Mouse (Mus musculus): Measurements from ENCODE around the gene Abcc1. TPM values are rescaled to one million over a fixed set of nuclear protein-coding genes. Genes with fewer than 3 reads are reported as not detected.
A peak's percentile ranks its signal among the peaks of the same experiment; 100 is the strongest.

Abcc1 gene
- polyA plus RNA-seq, 1 experiment from 2014 or later = 4.9 TPM

- WGBS = 89% methylated on average over 2 of the region's 2 CpGs
- H3K36me3 ChIP-seq = peaks cover 4% of the 10 kb centered on the region; the same call in 1 of the 2 replicates
- no peaks in the 10 kb centered on the region for H3K9me3 ChIP-seq
- H3K27ac ChIP-seq = no peak overlapping the region
- no peak for DNase-seq (ENCODE audit: low spot score)
- H3K4me3 ChIP-seq = no peak overlapping the region
- no peaks in the 10 kb centered on the region for H3K27me3 ChIP-seq (ENCODE audit: insufficient read depth, poor library complexity, severe bottlenecking)
- H3K4me1 ChIP-seq = no peaks in the 10 kb centered on the region
Observed at GRCm38 (mm10) chr16:14462535-14462934, 101.2 kb downstream of the Abcc1 start.

DNA sequence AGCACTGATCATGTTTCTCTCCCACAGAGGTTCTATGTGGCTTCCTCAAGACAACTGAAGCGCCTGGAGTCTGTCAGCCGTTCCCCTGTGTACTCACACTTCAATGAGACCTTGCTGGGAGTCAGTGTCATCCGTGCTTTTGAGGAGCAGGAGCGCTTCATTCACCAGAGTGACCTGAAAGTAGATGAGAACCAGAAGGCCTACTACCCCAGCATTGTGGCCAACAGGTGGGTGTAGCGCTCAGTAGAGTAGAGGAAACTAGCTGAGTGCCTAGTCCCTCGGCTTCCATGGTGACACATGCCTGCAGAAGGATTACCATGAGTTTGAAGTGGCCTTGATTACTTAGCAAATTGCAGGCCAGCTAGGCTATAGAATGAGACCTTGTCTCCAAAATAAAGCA is 103.7 kb downstream of the Abcc1 start:
- no peak overlapping the region for H3K4me3 ChIP-seq
- peak; percentile 60 for DNase-seq (ENCODE audit: low spot score)
- no peak overlapping the region for H3K27ac ChIP-seq
- 82% methylated on average over 6 of the region's 6 CpGs for WGBS
- H3K27me3 ChIP-seq (ENCODE audit: insufficient read depth, poor library complexity, severe bottlenecking) = no peaks in the 10 kb centered on the region
- H3K9me3 ChIP-seq = no peaks in the 10 kb centered on the region
- no peaks in the 10 kb centered on the region for H3K4me1 ChIP-seq
- H3K36me3 ChIP-seq = peaks cover 4% of the 10 kb centered on the region; the same call in 1 of the 2 replicates

DNA sequence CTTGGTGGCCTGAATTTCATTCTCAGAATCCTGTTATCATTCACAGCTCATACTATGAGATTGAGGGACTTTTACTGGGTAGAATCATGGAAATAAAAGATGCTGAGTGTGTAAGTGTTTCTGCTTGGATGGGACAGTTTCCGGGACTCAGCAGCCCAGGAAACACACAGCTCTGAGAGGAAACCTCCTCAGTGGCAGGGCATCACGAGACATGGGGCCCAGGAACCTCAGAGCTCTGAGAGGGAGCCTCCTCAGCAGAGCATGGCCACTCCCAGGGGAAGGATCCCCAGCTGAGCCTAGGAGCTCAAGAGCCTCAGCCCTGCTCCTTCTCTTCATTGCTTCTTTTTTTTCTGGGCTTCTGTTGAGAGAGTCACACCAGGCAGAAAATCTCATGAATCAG is 107.0 kb downstream of the Abcc1 start:
- peaks cover 5% of the 10 kb centered on the region; the same call in 1 of the 2 replicates for H3K36me3 ChIP-seq
- no peak overlapping the region for H3K4me3 ChIP-seq
- H3K9me3 ChIP-seq = no peaks in the 10 kb centered on the region
- no peaks in the 10 kb centered on the region for H3K27me3 ChIP-seq (ENCODE audit: insufficient read depth, poor library complexity, severe bottlenecking)
- no peaks in the 10 kb centered on the region for H3K4me1 ChIP-seq
- peak; percentile 57 for DNase-seq (ENCODE audit: low spot score)
- 80% methylated on average over 2 of the region's 2 CpGs for WGBS
- no peak overlapping the region for H3K27ac ChIP-seq

DNA sequence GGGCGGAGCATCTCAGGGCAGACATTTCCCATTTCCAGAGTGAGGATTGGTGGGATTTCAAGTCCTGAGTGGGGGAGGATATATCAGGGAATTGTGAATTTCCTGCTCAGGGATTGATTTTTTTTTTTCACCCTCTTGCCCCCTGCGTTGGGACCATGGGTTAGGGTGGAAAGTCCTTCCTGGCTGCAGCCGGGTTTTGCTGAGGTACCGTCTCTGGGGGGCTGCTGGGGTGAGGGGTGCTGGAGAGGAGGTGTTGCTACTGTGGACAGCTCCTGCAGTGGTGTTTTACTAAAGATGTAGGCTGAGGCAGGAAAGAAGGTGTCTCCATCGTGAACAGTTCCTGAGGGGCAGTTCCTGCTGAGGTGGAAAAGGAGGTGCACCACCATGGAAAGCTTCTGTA is 107.5 kb downstream of the Abcc1 start:
- H3K36me3 ChIP-seq = peaks cover 7% of the 10 kb centered on the region; the same call in 1 of the 2 replicates
- DNase-seq (ENCODE audit: low spot score) = peak; percentile 47
- H3K4me3 ChIP-seq = no peak overlapping the region
- no peaks in the 10 kb centered on the region for H3K4me1 ChIP-seq
- H3K27me3 ChIP-seq (ENCODE audit: insufficient read depth, poor library complexity, severe bottlenecking) = no peaks in the 10 kb centered on the region
- WGBS = 89% methylated on average over 5 of the region's 5 CpGs
- no peak overlapping the region for H3K27ac ChIP-seq
- no peaks in the 10 kb centered on the region for H3K9me3 ChIP-seq

DNA sequence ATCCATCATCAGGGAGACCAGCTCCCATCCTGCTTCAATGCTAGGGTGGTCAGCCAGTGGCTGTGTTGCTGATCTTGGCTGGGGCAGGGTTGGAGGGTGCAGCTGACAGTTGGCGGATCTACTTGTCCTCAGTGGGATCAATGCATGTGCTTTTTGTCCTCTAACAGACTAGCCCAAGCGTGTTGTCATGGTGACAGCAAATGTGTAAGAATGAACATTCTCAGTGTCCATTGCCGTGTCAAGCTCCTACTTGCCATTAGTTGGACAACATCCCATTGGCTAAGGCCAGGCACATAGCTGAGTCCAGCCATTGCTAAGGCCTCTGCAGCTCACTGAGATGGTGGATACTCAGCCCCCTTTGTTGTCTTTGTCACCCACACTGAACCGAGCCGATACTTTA is 110.8 kb downstream of the Abcc1 start:
- Histone ChIP-seq H3K9me3 (no peaks in the 10 kb centered on the region), H3K4me1 (no peaks in the 10 kb centered on the region), H3K4me3 (no peak overlapping the region), H3K36me3 (0 out of 2 replicates have a peak, but pooled peaks cover 5% of the 10 kb centered on the region), H3K27ac (no peak overlapping the region), H3K27me3 (ENCODE audit: insufficient read depth, poor library complexity, severe bottlenecking) (no peaks in the 10 kb centered on the region)
- peak; percentile 71 for DNase-seq (ENCODE audit: low spot score)
- WGBS = 81% methylated on average over 5 of the region's 5 CpGs

DNA sequence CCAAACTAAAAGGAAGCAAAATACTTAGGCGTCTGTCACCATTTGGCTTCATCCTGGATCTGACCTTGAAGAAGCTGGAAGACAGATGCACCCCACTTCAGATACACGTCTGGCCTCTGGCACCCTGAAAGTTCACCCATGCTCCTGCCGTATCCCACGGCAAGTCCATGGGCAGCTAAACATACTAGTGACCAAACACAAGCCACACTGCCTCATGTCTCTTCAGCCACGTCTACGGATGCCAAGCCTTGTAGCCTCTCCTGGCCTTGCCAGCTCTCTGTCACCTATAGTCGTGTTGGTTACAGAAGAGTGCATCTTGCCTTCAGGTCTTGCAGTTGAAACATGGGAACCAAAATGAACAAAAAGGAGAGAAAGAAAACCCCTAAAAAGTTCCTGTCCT is 112.3 kb downstream of the Abcc1 start:
- Histone ChIP-seq H3K36me3 (0 out of 2 replicates have a peak, but pooled peaks cover 5% of the 10 kb centered on the region), H3K9me3 (no peaks in the 10 kb centered on the region), H3K4me1 (no peaks in the 10 kb centered on the region), H3K4me3 (no peak overlapping the region), H3K27ac (no peak overlapping the region), H3K27me3 (ENCODE audit: insufficient read depth, poor library complexity, severe bottlenecking) (no peaks in the 10 kb centered on the region)
- 86% methylated on average over 7 of the region's 7 CpGs for WGBS
- peak; percentile 62 for DNase-seq (ENCODE audit: low spot score)

- Histone ChIP-seq H3K4me3 (no peak overlapping the region), H3K9me3 (no peaks in the 10 kb centered on the region), H3K27me3 (ENCODE audit: insufficient read depth, poor library complexity, severe bottlenecking) (no peaks in the 10 kb centered on the region), H3K27ac (no peak overlapping the region), H3K4me1 (no peaks in the 10 kb centered on the region), H3K36me3 (0 out of 2 replicates have a peak, but pooled peaks cover 5% of the 10 kb centered on the region)
- WGBS = 83% methylated on average over 2 of the region's 2 CpGs
- peak; percentile 41 for DNase-seq (ENCODE audit: low spot score)
Observed at GRCm38 (mm10) chr16:14475001-14475400, 113.6 kb downstream of the Abcc1 start.

DNA sequence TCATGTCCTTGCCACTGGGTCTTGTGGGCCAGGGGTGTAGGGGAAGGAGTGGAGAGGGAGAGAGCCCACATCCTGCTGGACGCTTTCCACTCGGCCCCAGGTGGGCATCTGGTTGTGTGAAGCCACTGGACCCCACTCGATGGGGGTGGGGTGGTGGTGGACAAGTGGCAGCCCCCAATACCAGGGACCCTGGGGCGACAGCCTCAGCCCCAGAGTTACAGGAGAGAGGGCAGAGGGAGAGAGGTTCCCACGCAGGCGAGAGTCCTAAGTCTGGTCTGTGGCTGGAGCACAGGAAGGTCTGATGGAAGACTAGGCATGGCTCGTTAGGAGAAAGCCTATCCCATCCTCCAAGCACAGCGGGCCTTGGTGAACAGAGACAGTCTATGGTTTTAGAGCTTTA is 114.7 kb downstream of the Abcc1 start:
- Histone ChIP-seq H3K4me1 (no peaks in the 10 kb centered on the region), H3K27me3 (ENCODE audit: insufficient read depth, poor library complexity, severe bottlenecking) (no peaks in the 10 kb centered on the region), H3K4me3 (no peak overlapping the region), H3K27ac (no peak overlapping the region), H3K9me3 (no peaks in the 10 kb centered on the region), H3K36me3 (0 out of 2 replicates have a peak, but pooled peaks cover 2% of the 10 kb centered on the region)
- peak; percentile 66 for DNase-seq (ENCODE audit: low spot score)
- 83% methylated on average over 8 of the region's 8 CpGs for WGBS

GRCm38 (mm10) chr16:14476701-14477400 is 115.5 kb downstream of the Abcc1 start:
- Histone ChIP-seq H3K27me3 (ENCODE audit: insufficient read depth, poor library complexity, severe bottlenecking) (no peaks in the 10 kb centered on the region), H3K36me3 (0 out of 2 replicates have a peak, but pooled peaks cover 2% of the 10 kb centered on the region), H3K4me3 (no peak overlapping the region), H3K27ac (no peak overlapping the region), H3K4me1 (no peaks in the 10 kb centered on the region), H3K9me3 (no peaks in the 10 kb centered on the region)
- 84% methylated on average over 9 of the region's 9 CpGs for WGBS
- peak; percentile 70 for DNase-seq (ENCODE audit: low spot score)

DNA sequence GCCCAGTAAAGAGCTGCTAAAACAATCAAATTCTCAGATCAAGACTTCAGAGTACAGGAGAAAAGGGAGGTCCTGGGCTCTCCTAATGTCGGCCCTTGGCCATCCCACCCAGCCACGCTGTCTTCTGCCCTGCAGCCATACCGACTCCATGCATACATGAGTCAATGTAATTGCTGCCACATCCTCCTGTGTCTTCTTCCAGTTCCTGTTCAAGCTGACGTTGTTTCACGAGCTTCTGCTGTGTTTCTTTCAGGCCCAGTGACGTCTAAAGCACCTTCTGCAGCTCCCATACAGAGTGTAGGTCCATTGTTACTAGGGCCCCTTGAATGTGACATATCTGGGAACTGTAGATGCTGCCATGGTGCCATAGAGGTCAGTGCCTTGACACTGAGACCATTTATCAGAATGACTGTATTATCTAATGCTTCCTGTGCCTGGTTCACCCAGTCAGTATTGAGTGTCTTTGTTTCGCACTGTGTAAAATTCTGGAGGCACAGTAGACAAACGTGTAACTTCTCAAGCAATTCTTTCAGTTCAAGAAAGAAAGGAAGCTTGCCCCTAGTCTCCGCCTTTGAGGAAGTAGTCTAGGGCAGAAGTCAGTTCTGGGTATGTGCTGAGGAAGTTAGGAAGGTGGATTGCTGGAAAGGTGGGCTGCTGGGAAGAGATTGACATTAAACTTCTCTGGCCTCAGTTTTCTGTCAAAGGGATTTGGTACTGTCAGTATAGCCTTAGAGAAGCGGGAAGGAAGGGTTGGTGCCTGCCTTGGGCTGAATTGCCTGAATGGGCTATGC is 116.3 kb downstream of the Abcc1 start:
- 0 out of 2 replicates have a peak, but pooled peaks cover 2% of the 10 kb centered on the region for H3K36me3 ChIP-seq
- DNase-seq (ENCODE audit: low spot score) = peak; percentile 48
- H3K27me3 ChIP-seq (ENCODE audit: insufficient read depth, poor library complexity, severe bottlenecking) = no peaks in the 10 kb centered on the region
- no peaks in the 10 kb centered on the region for H3K9me3 ChIP-seq
- WGBS = 65% methylated on average over 10 of the region's 10 CpGs
- no peaks in the 10 kb centered on the region for H3K4me1 ChIP-seq
- no peak overlapping the region for H3K27ac ChIP-seq
- H3K4me3 ChIP-seq = no peak overlapping the region

DNA sequence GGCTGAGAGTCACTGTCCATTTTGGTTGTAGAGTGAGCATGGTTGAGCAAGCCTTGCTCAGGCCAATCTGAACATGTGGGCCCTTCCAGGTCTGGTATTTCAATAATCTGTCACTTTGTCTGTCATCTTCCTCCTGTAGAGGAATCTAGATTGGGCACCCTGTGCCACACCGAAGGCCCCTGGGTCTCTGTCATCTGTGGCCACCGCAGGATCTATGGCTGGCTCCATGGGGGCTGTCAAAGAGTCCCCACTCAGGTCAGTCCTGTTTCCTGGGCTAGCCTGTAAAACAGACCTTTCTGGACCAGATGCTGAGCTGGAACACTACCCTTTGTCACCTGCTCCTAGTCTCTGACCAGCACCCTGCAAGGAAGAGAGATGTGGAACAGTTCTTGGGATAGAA is 118.3 kb downstream of the Abcc1 start:
- Histone ChIP-seq H3K4me1 (no peaks in the 10 kb centered on the region), H3K27me3 (ENCODE audit: insufficient read depth, poor library complexity, severe bottlenecking) (no peaks in the 10 kb centered on the region), H3K36me3 (no peaks in the 10 kb centered on the region), H3K27ac (no peak overlapping the region), H3K4me3 (no peak overlapping the region), H3K9me3 (no peaks in the 10 kb centered on the region)
- WGBS = 87% methylated on average over 2 of the region's 2 CpGs
- DNase-seq (ENCODE audit: low spot score) = peak; percentile 68

DNA sequence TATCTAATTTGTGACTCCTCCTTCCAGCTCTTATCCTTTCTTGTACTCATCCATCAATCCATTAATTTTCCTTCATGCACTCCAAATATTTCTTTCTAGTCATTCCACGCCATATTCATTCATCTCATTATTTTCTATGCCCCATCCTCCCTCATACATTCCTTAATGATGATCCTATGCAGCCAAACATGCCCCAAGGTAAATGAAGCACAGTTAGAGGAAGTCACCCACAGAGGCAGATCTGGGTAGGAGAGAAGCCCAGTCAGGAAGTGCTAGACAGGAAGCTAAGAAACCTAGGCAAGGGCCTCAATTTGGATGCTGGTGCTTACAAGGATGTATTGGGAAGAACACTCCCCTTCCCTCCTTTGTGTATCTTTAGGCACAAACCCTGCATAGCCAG is 121.9 kb downstream of the Abcc1 start:
- 58% methylated on average over 1 of the region's 1 CpGs for WGBS
- Histone ChIP-seq H3K4me3 (no peak overlapping the region), H3K4me1 (no peaks in the 10 kb centered on the region), H3K9me3 (no peaks in the 10 kb centered on the region), H3K36me3 (no peaks in the 10 kb centered on the region), H3K27ac (no peak overlapping the region), H3K27me3 (ENCODE audit: insufficient read depth, poor library complexity, severe bottlenecking) (no peaks in the 10 kb centered on the region)
- DNase-seq (ENCODE audit: low spot score) = no peak

GRCm38 (mm10) chr16:14493491-14494114 is 132.2 kb downstream of the Abcc1 start:
- no peaks in the 10 kb centered on the region for H3K4me1 ChIP-seq
- no peak overlapping the region for H3K4me3 ChIP-seq
- no peaks in the 10 kb centered on the region for H3K36me3 ChIP-seq
- 85% methylated on average over 2 of the region's 2 CpGs for WGBS
- no peaks in the 10 kb centered on the region for H3K27me3 ChIP-seq (ENCODE audit: insufficient read depth, poor library complexity, severe bottlenecking)
- H3K9me3 ChIP-seq = no peaks in the 10 kb centered on the region
- H3K27ac ChIP-seq = no peak overlapping the region
- DNase-seq (ENCODE audit: low spot score) = no peak

Measured in heart, embryonic 10.5 days (tissue).